Mouse (Mus musculus) bone marrow, adult 2 months (tissue): ENCODE results near the gene Csde1.

Experiments
- CTCF ChIP-seq: fragments of 200-500 bp; IDR thresholded peaks from 2 replicates; pipeline ENCODE4 v1.5.1; 2011; ENCODE audit warnings: low read length, control low read depth; ENCODE audit not compliant: control insufficient read depth, insufficient read depth
- POLR2A ChIP-seq: fragments of 200-500 bp; IDR thresholded peaks from 2 replicates; pipeline ENCODE4 v1.6.1; 2011; ENCODE audit warnings: low read depth, mild to moderate bottlenecking, control low read depth, low read length, borderline replicate concordance; ENCODE audit not compliant: control insufficient read depth

- TF ChIP-seq CTCF (no peak), POLR2A (no peak)
These were observed 20.7 kb downstream of the Csde1 start for GRCm38 (mm10) chr3:103040861-103041379.
